Mouse (Mus musculus): ENCODE measurements around the gene Plekha8.

GRCm38 (mm10) chr6:54566546-54566919 lies 28.4 kb upstream of the Plekha8 start:
- no peak for TF ChIP-seq CTCF (IDR thresholded peaks at IDR 0.05; ENCODE audit: low read depth)
- no peak for TF ChIP-seq EP300 (IDR thresholded peaks at IDR 0.05; ENCODE audit: low read depth)

All from liver, embryonic 14.5 days (tissue).